Mouse (Mus musculus) small intestine, adult 2 months (tissue): ENCODE measurements around the gene H1f0. TPM values are rescaled to one million over a fixed set of nuclear protein-coding genes. Genes with fewer than 3 reads are reported as not detected.

Experiments used
- H3K27ac ChIP-seq: fragments of 200-500 bp; 2 replicates; pipeline ENCODE4 v1.5.1; 2012; ENCODE audit warnings: low read depth, low read length, control low read depth, inconsistent platforms; ENCODE audit not compliant: insufficient read depth
- H3K27me3 ChIP-seq: fragments of 200-500 bp; 2 replicates; pipeline ENCODE4 v1.6.1; 2012; ENCODE audit warnings: mild to moderate bottlenecking, moderate library complexity, low read length, inconsistent platforms; ENCODE audit not compliant: control insufficient read depth, insufficient read depth
- H3K36me3 ChIP-seq: fragments of 200-500 bp; 2 replicates; pipeline ENCODE4 v1.6.1; 2012; ENCODE audit warnings: mild to moderate bottlenecking, low read length, control low read depth, inconsistent platforms; ENCODE audit not compliant: control insufficient read depth, insufficient read depth
- H3K4me1 ChIP-seq: fragments of 200-500 bp; 2 replicates; pipeline ENCODE4 v1.6.1; 2012; ENCODE audit warnings: low read length, inconsistent platforms, mixed read lengths; ENCODE audit not compliant: control insufficient read depth, insufficient read depth, insufficient read length
- H3K4me3 ChIP-seq: fragments of 200-500 bp; 2 replicates; pipeline ENCODE4 v1.5.1; 2012; ENCODE audit warnings: low read depth, mild to moderate bottlenecking, control low read depth, inconsistent platforms, low read length, moderate library complexity
- CTCF ChIP-seq: fragments of 200-500 bp; IDR thresholded peaks from 2 replicates; pipeline ENCODE4 v1.5.1; 2012; ENCODE audit warnings: low read depth, mild to moderate bottlenecking, control low read depth, inconsistent platforms, low read length, moderate library complexity, mixed read lengths; ENCODE audit not compliant: insufficient replicate concordance, insufficient read length; ENCODE audit errors: extremely low read depth
- POLR2A ChIP-seq: fragments of 200-500 bp; IDR thresholded peaks from 2 replicates; pipeline ENCODE4 v1.6.1; 2012; ENCODE audit warnings: low read depth, mild to moderate bottlenecking, control low read depth, inconsistent platforms, low read length, moderate library complexity
- WGBS: fragments of 180-500 bp; shearing (Covaris S2); methylation state at CpG from one replicate; pipeline ENCODE4 v1.1.7; 2018; 5-methylcytosine and 5-hydroxymethylcytosine counted together
- polyA plus RNA-seq: library from polyadenylated mRNA; depleted of rRNA; stranded (reverse); fragments of >200 nt; gene quantifications from 2 replicates; pipeline ENCODE4 v1.2.3, GENCODE M21; 2012; rRNA removed

The H1f0 gene
- polyA plus RNA-seq = 120 and 218 TPM in 2 replicates

DNA sequence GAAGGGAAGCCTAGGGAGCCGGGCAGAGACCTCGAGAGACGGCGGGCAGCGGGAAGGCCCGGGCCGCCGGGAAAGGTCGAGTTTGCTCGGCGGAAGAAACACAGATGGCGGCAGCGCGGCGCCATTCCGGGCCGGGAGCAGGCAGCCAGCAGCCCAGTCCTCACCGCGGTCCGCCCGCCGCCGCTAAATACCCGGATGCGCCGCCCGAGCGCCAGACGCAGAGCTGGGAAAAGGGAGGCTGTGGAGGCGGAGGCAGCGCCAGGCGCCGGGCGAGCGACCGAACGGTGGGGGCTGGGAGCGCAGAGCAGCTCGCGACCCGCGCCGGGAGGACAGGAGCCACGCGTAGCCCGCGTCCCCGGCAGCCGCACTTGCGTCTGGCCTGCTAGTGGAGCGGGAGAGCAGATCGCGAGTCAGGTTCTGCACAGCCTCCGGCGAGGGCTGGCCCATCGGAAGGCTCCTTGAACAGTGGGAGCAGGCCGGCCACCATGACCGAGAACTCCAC is at the start of gene H1f0:
Gene H1f0, plus strand, starts transcription at position 214 of the 502 bp plus-strand sequence.
- H3K4me3 ChIP-seq = peak within 1 kb of the TSS; percentile 98
- H3K27ac ChIP-seq = peak within 1 kb of the TSS; percentile 92
- peaks cover 18% of the 10 kb centered on the region for H3K4me1 ChIP-seq
- no peaks in the 10 kb centered on the region for H3K36me3 ChIP-seq
- H3K27me3 ChIP-seq = no peaks in the 10 kb centered on the region
- WGBS = under 1% methylated on average over 47 of the region's 58 CpGs
- peak; percentile 90 for TF ChIP-seq POLR2A
- no peak for TF ChIP-seq CTCF

DNA sequence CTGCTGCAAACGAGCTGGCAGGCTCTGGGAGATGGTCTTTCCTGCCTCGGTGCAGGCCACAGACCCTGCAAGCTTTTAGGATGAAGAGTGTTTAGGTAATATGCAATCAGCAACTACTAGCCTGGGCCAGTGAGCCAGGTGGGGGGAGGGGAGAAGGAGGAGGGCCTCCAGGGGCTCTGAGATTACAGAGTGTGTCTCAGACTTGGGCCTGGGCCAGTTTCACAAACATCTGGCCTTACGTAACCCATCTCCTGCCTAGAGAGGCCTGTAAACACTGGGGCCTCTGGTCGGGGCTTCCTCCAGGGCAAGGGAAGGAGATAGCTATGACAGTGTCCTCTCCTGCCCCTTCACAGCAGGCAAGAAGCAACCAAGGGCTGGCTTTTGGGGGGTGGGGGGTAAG is 49.4 kb upstream of the H1f0 start:
- Histone ChIP-seq H3K36me3 (no peaks in the 10 kb centered on the region), H3K27ac (0 out of 2 replicates have a peak overlapping the region, but pooled peaks have one; percentile 28), H3K4me3 (no peak overlapping the region), H3K27me3 (no peaks in the 10 kb centered on the region), H3K4me1 (peaks cover 2% of the 10 kb centered on the region; the same call in 1 of the 2 replicates)
- TF ChIP-seq POLR2A = no peak
- no peak for TF ChIP-seq CTCF
- WGBS = 18% methylated on average over 4 of the region's 4 CpGs

GRCm38 (mm10) chr15:78980084-78980483 is 48.2 kb upstream of the H1f0 start:
- Histone ChIP-seq H3K4me3 (no peak overlapping the region), H3K27ac (no peak overlapping the region), H3K36me3 (no peaks in the 10 kb centered on the region), H3K27me3 (no peaks in the 10 kb centered on the region), H3K4me1 (peaks cover 10% of the 10 kb centered on the region)
- 93% methylated on average over 4 of the region's 4 CpGs for WGBS
- TF ChIP-seq CTCF (no peak), POLR2A (no peak)

- Histone ChIP-seq H3K4me3 (peak overlapping the region; percentile 95), H3K36me3 (peaks cover 5% of the 10 kb centered on the region; the same call in 1 of the 2 replicates), H3K4me1 (peaks cover 10% of the 10 kb centered on the region), H3K27me3 (no peaks in the 10 kb centered on the region), H3K27ac (peak overlapping the region; percentile 99)
- WGBS = 1% methylated on average over 62 of the region's 67 CpGs
- peak; percentile 59; the same call in 1 of the 2 replicates for TF ChIP-seq POLR2A
- TF ChIP-seq CTCF = no peak
These were observed 45.4 kb upstream of the H1f0 start for GRCm38 (mm10) chr15:78982658-78983435.

- TF ChIP-seq POLR2A = no peak; the same call in 1 of the 2 replicates
- no peak for TF ChIP-seq CTCF
- H3K4me1 ChIP-seq = peaks cover 10% of the 10 kb centered on the region
- peak overlapping the region; percentile 99 for H3K27ac ChIP-seq
- peak overlapping the region; percentile 95 for H3K4me3 ChIP-seq
- under 1% methylated on average over 21 of the region's 21 CpGs for whole genome bisulfite sequencing
- H3K27me3 ChIP-seq = no peaks in the 10 kb centered on the region
- H3K36me3 ChIP-seq = peaks cover 13% of the 10 kb centered on the region
These were observed 44.6 kb upstream of the H1f0 start for GRCm38 (mm10) chr15:78983436-78984285.

DNA sequence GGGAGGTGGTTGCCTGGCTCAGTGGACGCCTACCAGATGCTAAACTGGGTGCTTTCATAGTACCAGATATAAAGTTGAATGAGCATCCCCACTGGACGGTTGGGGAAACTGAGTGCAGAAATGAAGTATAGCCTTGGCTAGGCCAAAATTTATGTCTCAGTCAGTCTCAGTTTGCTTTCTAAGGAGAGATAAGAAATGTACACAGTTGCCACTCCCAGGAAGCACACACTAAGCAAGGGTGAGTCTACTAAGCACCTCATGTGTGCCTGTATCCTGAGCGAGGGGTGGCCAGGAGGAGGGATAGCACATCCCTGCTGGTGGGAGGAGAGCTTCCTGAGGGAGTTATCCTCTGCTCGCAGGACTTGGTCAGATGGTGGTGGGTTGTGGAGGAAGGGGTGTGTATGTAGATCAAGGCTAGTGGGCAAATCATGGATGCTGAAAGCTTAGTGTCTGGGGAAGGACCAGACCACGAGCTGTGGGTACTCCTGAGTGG is 43.9 kb upstream of the H1f0 start:
- H3K4me3 ChIP-seq = peak overlapping the region; percentile 95
- TF ChIP-seq CTCF (no peak), POLR2A (no peak)
- H3K4me1 ChIP-seq = peaks cover 10% of the 10 kb centered on the region
- no peaks in the 10 kb centered on the region for H3K27me3 ChIP-seq
- peak overlapping the region; percentile 99; the same call in 1 of the 2 replicates for H3K27ac ChIP-seq
- WGBS = 29% methylated on average over 5 of the region's 5 CpGs
- H3K36me3 ChIP-seq = peaks cover 15% of the 10 kb centered on the region
